Mouse (Mus musculus) liver, adult 2 months (tissue): Measurements from ENCODE around the gene C2cd5.

ENCODE experiments used
- CTCF ChIP-seq: fragments of 200-500 bp; IDR thresholded peaks from 2 replicates; pipeline ENCODE4 v1.5.1; 2011; ENCODE audit warnings: low read depth, low read length, control low read depth
- POLR2A ChIP-seq: fragments of 200-500 bp; IDR thresholded peaks from 2 replicates; pipeline ENCODE4 v1.6.1; 2011; ENCODE audit warnings: low read length, control low read depth; ENCODE audit not compliant: insufficient read depth; ENCODE audit errors: extremely low read depth

DNA sequence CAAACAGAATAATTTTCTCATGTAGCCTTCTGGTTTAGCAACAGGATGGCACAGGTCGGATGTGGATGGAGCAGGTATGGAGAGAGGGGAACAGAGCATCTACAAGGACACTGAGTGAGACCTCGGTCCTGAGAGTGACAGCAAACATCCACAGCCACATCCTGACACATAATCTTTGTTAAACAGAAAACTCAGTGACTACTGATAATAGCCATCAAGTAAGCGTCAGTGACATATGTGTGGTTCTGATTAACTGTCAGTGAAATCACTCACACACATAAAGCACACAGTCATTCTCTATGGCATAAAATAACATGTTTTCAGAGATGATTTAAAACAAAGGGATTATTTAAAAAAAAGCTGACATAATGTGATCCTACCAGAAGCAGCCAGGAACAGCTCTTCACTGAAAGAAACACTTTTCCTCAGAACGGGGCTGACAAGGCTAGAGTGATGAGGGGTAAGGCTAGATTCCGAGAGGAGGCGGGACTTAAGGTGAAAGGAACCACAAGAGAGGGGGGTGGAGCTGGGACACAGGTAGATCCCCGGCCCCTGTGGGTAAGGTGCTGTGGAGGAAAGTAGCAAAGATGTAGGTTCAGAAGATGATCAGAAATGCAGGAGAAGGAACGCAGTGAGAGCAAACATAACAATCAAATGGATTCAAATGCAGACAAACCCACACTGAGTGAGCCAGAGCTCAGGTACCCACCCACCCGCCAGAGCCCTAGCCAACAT is 31.6 kb downstream of the C2cd5 start:
- no peak for TF ChIP-seq CTCF
- no peak for TF ChIP-seq POLR2A
